Comparison of ENCODE assay signal across 8 mouse cellular contexts in genomic region chr3:27765929-27766328, GRCm38 (mm10). TPM values are rescaled to one million over a fixed set of nuclear protein-coding genes. Genes with fewer than 3 reads are reported as not detected.
DNase-seq lines count a peak whose midpoint lies in the region; TF ChIP-seq lines count a peak whose summit lies in the region.

No protein-coding gene starts in this region.

- WGBS in kidney, adult 2 months: 69% methylated on average over 7 of the region's 7 CpGs
- WGBS in lung, adult 2 months: 17% methylated on average over 7 of the region's 7 CpGs

- no peak for TF ChIP-seq POLR2A in kidney, adult 2 months (IDR thresholded peaks at IDR 0.05; ENCODE audit: low read depth, low read length)
- no peak for TF ChIP-seq POLR2A in lung, adult 2 months (IDR thresholded peaks at IDR 0.05; ENCODE audit: borderline replicate concordance, extremely low read depth, low read depth, low read length)

- peak; percentile 64 for DNase-seq in kidney, adult 2 months
- no peak for DNase-seq in kidney, postnatal 10 days
- peak; percentile 5 for DNase-seq in adrenal gland, postnatal 25 days
- peak; percentile 28 for DNase-seq in gonadal fat pad, adult 2 months (ENCODE audit: low read depth)
- peak; percentile 40 for DNase-seq in lung, adult 2 months
- DNase-seq in layer of hippocampus, adult 8-10 months (ENCODE audit: low spot score in 2 of 2): no peak
- no peak for DNase-seq in cerebellum, adult 9-11 months
- DNase-seq in frontal cortex, postnatal 25 days (ENCODE audit: low spot score in 2 of 2): no peak

- TF ChIP-seq CTCF in kidney, adult 2 months (conservative IDR thresholded peaks at IDR 0.05; ENCODE audit: insufficient read depth, insufficient read length, low read depth, low read length): no peak
- TF ChIP-seq CTCF in lung, adult 2 months (IDR thresholded peaks at IDR 0.05; ENCODE audit: insufficient read depth, low read length): no peak

- no peak overlapping the region for H3K4me3 ChIP-seq in kidney, adult 2 months (ENCODE audit: insufficient read depth, low read depth, low read length)
- H3K4me3 ChIP-seq in lung, adult 2 months (replicated peaks; ENCODE audit: extremely low read depth, low read depth, low read length): no peak overlapping the region

- H3K36me3 ChIP-seq in kidney, adult 2 months (ENCODE audit: control insufficient read depth, insufficient read depth, low read length): no peaks in the 10 kb centered on the region

- H3K4me1 ChIP-seq in kidney, adult 2 months (ENCODE audit: control insufficient read depth, insufficient read depth, low read length): peaks cover 4% of the 10 kb centered on the region
- peaks cover 10% of the 10 kb centered on the region for H3K4me1 ChIP-seq in lung, adult 2 months (ENCODE audit: control insufficient read depth, insufficient read depth, low read length)

- 0 out of 2 replicates have a peak overlapping the region, but pooled peaks have one; percentile 14 for H3K27ac ChIP-seq in kidney, adult 2 months (ENCODE audit: insufficient read depth, low read depth, low read length)

- H3K27me3 ChIP-seq in kidney, adult 2 months (replicated peaks; ENCODE audit: control insufficient read depth, insufficient read depth, low read length): no peaks in the 10 kb centered on the region

RNA-seq across cellular contexts. Expression of gene Fndc3b, which starts 54.8 kb away (rescaled TPM):
- 12.1 and 14.2 TPM in 2 replicates for polyA plus RNA-seq in kidney, adult 2 months (2012; rRNA removed)
- 107 and 113 TPM in 2 replicates for total RNA-seq in adrenal gland, postnatal 25 days (2021)
- polyA plus RNA-seq in gonadal fat pad, adult 2 months (2012; rRNA removed): 30.1 and 40.5 TPM in 2 replicates
- polyA plus RNA-seq in lung, adult 2 months (2012; rRNA removed): 17.6 and 23.8 TPM in 2 replicates
- total RNA-seq in layer of hippocampus, adult 8-10 months (2022): 10 to 100 TPM; 17.7 to 23.4 (median 21.2) TPM

Comparison
In these comparisons a context has a peak if more than half of its experiments do, and no peak if none do; other contexts are left out.
1. DNase-seq: peak in kidney, adult 2 months (single experiment), adrenal gland, postnatal 25 days (single experiment), gonadal fat pad, adult 2 months (single experiment) and lung, adult 2 months (single experiment); none in kidney, postnatal 10 days (single experiment), layer of hippocampus, adult 8-10 months (0 of 2), cerebellum, adult 9-11 months (single experiment) and frontal cortex, postnatal 25 days (0 of 2).